Mouse (Mus musculus): ENCODE results near the gene Frmd8.
A peak's percentile ranks its signal among the peaks of the same experiment; 100 is the strongest.

Gene Frmd8

DNA sequence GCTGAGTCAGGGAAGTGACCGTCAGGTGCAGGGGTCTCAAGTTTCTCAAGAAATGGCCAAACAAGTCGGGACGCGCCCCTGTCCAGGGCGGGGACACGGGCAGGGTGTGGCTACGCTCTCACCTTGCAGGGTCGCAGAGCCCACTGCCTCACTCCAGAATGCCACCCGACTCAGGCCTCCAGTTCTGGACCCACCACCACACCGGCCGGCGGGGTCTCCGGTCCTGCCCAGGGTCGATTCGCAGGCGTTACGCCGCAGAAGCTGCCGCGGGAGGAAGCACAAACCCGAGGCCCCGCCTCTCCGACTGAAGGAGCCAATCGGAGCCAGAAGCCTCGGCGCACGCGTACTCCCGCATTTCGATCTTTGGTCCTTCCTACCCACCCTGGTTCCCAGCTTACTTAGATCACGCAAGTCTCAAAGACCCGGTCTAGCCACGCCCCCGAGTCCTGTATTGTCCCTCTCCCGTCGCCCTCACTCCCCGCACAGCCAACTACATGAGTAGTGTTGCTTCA lies at the start of gene Frmd8:
TSS of gene Frmd8 (minus strand) at position 306 of the 512 bp plus-strand sequence.
- peak; percentile 85 to 94 for DNase-seq (ENCODE audit: low spot score in 2 of 2)

DNA sequence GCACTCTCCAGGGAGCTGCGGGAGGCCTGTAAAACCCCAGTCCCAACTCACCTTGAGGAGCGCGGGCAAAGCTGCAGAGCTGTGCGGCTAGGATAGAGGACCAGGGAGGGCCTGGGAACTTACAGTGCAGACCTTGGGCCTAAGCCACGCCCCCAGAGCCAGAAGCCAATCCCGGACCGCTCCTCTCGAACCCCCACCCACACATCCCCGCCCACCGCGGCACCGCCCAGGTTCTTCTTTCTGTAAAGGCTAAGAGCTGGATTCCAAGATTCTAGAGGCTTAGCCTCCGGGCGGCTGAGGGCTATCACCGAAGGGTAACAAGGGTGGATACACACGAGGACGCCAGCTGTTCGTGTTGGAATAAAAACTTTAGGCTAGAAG lies 49.6 kb upstream of the Frmd8 start, which contains the start of gene Cdc42ep2:
TSS of gene Cdc42ep2 (minus strand) at position 104 of the 381 bp plus-strand sequence.
- DNase-seq (ENCODE audit: low spot score in 2 of 2): peak; percentile 66 to 91

DNA sequence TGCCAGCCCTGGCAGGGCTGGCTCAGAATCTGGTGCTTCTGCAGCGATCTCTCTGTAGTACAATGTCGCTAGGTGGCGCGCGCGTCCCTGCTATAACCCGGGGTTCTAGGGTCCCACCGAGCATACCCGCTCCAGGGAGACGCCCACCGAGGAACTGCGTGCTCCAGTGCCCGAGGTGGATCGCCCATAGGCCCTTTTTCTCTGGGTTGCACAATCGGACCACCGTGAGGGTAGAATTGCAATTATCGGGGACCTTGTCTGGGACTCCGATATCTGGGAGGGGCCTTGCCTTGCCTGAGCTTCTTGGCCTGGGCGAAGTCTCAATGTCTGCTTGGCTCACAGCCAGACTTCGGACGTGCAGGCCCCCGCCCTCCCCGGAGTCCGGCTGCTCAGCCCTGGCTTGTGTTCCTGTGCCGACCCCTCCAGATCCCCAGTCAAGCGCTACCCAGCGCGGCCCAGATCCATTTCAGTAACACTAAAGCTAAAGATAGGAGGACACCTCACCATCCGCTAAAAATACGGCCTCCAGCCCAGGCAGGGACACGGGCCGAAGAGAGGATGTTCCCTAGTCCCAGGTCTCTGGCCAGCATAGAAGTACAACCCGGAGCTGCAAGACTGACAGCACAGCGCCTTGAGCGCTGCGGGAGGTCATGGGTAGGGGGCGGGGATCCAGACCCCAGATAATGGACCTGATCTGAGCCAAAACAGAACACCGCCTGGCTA lies 49.1 kb upstream of the Frmd8 start:
- peak in 1 of 2 experiments; percentile 89 for DNase-seq (ENCODE audit: low spot score in 2 of 2)

DNA sequence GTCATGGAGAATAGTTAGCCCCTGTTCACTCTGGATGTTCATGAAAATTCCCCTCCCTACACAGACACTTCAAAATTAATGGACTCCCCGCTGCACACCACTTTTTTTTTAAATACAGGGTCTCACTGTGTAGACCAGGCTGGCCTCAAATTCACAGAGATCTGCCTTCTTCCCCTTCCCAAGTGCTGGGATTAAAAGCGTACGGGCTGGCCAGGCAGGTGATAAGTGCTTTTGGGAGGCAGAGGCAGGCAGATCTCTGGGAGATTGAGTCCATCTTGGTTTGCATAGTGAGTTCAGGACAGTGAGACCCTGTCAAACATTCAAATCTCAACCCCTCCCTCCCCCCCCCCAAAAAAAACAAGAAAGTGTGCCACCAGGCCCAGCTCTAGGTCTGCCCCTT lies 47.9 kb upstream of the Frmd8 start:
- no peak for DNase-seq (ENCODE audit: low spot score in 2 of 2)

DNA sequence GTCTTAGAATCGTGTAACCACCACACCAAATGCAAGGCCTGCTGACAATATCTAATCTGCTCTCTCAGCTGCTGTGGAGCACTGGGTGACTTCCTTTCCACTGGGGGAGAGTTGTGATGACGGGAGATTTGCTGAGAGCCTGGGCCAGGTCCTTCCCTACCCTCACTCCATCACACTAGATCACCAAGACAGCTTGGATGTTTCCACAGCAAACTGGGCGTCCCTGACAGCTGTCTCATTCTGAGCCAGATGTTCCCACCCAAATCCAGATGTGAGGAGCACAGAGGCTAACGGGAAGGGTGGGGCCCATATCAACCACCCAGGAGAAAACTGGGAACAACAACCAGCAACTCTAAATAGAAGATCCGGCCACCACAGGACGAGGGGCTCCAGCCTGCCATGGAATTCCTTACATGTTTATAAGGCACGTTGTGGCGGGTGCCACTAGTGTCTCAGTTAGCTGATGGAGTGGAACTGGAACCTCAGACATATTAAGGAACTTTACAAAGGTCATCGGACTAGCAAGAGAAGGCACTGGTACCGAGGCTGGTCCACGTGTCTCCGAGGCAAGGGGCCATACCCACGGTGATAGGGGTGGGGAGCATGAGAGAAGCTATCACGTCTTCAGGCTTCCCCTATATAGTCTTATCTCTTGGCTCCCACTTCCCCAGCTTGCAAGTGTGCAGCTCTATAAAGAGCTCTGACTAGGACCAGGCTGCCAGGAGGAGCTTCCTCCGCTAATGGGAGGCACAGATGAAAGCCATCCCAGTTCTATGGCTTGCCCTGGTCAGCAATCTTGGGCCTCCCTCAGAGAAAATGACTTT lies 47.3 kb upstream of the Frmd8 start:
- no peak for DNase-seq (ENCODE audit: low spot score in 2 of 2)

DNA sequence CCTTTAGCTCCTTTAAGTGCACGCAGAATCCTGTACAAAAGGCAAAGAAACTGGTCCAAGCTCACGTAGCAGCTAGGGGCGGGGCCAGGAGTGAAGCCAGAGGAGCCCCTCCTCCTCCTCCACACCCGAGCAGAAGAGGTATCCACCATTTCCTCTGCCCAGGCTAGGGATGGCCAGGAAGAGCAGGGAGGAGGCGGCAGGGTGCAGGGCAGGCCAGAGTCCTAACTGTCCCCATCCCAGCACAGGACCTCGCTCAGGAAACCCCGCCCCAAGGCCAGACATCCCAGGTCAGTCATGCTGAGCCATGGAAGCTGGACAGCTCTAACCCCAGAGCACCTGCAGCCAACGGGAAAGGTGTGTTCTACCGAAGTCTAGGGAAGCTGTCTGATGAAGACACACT lies 46.6 kb upstream of the Frmd8 start:
- DNase-seq (ENCODE audit: low spot score in 2 of 2): no peak

DNA sequence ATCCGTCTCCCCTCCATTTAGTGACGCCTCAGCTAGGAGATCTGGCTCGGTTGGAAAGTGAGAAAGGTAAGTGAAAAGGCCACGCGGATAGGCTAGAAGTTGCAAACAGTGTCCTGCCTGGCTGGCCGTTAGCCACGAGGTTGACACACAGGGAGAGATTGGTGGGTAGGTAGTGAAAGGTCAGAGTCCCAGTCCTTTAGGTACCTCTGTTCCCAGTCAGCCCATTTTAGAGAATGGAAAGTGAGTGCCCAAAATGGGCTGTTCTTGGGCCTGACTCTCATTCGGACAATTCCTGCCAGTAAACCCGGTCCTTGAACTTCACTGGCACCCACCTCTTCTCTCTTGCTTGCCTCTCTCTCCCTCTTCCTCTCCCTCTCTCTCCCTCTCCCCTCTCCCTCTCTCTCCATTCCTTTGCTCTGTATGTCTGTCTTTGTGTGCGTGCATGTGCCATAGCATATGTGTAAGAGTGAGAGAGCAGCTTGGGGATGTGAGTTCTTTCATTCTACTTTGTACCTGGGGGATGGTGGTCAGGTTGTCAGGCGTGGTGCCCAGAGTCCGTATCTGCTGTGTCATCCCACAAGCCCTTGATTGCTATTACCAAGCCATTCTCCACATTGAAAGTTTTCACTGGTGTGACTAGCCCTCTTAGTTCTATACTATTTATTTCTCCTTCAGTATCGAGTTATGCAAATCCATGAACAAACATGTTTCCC lies 38.1 kb upstream of the Frmd8 start, which contains the start of gene Dpf2:
TSS of gene Dpf2 (minus strand) at position 4 of the 713 bp plus-strand sequence.
- no peak for DNase-seq (ENCODE audit: low spot score in 2 of 2)

DNA sequence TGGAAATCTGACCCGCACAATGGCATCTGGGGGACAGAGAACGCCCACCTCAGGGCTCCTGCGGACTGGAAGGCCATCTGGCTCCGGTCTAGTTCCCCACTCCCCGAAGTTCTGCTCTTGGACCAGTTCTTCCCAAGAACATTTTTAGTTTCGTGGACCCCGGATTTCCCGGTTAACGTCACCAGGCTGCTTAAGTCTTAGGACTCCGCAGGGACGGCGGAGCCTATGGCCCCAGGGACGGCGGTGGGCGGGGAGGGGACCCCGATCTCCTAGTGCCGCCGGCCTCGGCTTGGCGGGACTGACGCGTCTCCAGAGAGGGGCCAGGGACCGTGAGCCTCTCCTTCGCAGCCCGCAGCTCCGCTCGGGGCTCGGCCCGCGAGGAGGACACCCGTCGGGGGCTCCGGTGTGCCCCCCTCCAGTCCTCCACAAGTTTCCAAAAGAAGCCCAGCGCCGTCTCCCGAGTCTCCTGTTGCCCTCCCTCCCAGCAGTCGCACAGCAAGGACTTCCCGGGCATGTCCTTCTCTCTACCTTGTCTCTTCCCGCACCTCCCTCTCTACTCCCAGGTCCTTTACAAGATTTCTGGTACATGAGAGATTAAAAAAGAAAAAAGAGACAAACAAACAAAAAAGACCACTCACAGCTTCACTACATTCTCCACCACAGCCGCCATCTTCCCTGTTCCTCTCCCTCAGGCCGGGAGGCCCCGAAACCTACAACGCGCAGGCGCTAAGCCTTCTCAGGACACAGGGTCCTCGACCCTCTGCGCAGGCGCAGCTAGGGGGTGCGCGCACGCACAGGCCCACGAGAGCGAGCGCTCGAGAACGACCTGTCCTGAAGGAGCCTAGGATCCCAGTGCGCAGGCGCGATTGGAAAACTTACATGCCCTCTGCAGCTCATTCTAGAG lies 37.3 kb upstream of the Frmd8 start:
- DNase-seq (ENCODE audit: low spot score in 2 of 2): peak; percentile 96 to 99

DNA sequence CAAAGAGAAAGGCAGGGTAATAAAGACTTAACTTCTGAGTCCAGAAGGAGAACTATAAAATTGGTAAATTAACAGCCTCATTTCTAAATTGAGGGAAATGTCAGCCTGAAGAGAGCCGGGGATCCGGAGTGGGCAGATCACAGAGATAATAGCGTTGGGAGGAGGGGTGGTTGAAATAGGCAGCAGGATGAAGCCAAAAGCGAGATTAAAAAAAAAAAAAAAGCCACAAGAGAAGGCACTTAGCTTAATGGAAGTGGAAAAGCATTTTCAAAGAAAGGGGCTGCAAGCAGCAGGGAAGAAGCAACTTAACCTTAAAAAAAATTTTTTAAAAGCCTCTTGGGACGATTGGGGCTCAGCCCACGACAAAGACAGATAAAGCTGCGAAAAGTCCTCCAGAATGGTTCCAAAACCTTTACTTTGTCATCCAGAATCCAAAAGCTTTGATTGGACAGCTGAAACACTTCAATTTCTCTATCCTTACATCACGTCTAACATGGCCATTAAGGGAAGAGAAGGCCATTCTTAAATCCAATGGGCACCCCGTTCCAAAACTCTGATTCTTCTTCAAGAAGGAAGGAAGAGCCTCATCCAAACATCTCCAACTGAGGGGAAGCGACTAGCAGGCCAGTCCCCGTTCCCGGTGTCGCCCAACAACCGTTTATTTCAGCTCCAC lies 36.5 kb upstream of the Frmd8 start:
- DNase-seq (ENCODE audit: low spot score in 2 of 2): no peak

DNA sequence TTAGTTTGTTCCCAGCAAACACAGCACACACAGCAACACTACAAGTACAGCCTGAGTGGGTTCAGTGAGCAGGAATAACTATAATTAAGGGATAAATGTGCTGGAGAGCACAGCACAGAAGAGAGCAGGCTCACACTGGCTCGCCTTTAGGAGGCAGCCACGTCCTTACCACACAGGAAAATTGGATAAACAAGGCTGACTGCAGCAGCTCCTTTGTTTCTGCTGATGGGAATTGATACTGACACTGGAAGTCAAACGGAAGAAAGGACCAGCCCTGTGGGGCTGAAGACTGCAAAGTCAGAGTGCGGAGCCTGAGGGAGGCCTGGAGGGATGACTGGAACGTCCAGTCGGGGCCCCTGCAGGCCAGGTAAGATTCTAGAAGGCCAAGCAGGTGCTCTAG lies 35.1 kb upstream of the Frmd8 start:
- no peak for DNase-seq (ENCODE audit: low spot score in 2 of 2)

DNA sequence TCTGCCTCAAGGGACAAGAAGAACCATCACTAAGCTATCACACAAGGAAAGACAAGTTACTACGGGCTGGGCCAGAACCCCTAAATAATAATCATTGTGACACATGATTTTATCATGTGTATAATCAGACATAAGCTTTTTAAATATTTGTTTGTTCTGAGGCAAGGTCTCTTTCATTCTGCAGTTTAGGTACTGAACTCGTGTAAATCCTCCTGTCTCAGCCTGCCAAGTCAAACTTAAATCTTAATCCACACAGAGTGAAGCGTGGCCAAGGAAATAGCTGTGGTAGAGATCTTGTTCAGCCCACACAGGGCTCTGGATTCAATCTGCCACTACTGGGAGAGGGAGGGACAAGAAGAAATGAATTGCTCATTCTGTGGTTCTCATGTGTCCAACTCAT lies 32.2 kb upstream of the Frmd8 start:
- no peak for DNase-seq (ENCODE audit: low spot score in 2 of 2)

DNA sequence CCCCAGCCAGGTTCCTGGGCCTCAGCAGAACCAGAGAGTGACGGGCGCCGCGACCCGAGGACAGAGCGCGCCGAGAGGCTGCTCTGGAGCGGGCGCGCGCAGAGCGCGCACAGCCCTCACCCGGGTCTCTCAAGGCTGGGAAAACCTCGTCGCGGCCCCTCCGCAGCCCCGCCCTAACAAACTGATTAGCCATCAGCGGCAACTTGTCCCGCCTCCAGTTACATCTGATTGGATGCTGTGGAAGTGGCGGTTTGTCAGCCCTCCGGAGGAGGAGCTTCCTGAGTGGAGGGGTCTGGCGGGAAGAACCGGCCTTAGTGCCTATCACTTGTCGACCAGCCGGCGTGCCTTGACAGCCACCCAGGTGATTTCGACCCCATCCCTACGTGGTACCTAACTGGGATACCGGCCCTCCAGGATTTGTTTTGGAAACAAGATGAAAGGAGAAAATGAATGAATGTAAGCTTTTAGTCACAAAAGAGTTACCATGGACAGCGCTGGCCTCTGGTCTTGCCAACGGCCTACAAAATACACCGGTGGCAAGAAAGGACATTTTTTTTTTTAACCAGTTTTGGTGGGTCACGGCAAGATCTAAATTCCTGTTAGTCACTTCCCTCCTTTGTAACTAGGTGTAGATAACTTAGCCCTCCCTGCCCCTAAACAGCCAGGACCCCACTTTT lies 19.1 kb upstream of the Frmd8 start, which contains the start of gene Tigd3:
TSS of gene Tigd3 (minus strand) at position 148 of the 677 bp plus-strand sequence.
- DNase-seq (ENCODE audit: low spot score in 2 of 2): peak; percentile 88 to 96

DNA sequence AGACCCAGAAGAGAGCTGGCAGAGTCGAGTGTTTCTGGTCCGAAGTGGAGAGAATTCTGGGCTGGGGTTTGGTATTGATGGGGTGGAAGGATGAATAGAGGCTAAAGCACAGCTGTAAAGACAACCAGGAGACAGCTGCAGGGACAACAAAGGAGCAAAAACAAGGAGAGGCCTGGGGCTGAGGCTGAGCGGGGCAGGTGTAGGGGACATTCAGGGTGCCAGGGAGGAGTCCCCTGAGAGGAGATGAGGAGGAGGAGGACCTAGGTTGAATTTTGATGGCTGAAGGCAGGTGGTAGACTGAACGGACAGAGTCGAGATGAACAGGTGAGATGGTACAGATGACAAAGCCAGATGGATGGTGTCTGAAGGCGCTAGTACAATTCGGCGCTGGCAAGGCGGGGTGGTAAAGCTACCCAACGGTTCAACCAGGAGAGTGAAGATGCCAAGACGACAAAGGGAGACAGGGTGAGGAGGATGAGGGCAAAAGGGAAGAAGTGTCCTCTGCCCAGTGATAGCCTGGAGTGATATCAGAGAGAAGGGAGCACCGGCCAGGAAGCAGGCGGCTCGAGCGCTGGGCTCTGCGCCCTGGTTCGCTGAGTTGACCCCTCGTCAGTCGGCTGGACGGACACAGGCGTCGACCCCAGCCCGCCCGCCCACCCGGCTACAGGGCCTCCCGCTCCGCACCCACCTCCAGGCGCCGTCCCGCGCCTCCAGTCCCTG lies 18.4 kb upstream of the Frmd8 start:
- DNase-seq (ENCODE audit: low spot score in 2 of 2): no peak

DNA sequence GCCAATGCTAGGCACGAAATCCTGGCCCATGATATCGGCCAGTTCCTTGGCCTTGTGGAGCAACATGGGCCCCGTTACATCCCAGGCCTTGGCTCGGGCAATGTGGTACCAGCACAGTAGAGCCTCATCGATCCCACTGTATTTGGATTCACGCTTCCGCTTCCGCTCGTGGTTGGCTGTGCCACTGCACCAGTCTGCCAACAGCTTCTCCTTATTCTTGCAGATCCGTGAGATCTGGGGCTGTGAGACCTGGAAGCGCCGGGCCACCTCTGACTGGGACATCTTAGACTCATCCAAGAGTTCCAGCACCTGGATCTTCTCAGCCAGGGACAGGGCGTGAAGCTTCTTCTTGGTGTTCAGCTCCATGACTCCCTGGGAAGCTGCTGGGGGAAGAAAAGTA lies 17.7 kb upstream of the Frmd8 start:
- no peak for DNase-seq (ENCODE audit: low spot score in 2 of 2)

DNA sequence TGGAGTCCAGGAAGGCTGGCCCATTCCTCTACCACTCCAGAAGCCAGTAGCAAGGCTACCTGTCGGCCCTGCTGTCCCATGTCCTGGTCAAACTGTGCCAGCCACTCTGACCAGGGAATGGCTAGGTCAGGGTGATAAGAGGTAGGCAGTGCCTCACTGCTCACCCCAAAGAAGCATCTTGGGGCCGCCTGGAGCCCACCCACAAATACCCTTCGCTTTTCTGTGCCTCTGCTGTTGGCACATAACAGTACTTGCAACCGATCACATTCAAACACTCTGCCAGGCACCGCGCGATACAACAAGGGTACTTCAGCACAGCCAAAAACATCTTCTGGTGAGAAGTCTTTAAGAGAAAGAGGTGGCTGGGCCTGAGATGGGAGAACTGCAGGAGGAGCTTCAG lies 17.2 kb upstream of the Frmd8 start:
- no peak for DNase-seq (ENCODE audit: low spot score in 2 of 2)

DNA sequence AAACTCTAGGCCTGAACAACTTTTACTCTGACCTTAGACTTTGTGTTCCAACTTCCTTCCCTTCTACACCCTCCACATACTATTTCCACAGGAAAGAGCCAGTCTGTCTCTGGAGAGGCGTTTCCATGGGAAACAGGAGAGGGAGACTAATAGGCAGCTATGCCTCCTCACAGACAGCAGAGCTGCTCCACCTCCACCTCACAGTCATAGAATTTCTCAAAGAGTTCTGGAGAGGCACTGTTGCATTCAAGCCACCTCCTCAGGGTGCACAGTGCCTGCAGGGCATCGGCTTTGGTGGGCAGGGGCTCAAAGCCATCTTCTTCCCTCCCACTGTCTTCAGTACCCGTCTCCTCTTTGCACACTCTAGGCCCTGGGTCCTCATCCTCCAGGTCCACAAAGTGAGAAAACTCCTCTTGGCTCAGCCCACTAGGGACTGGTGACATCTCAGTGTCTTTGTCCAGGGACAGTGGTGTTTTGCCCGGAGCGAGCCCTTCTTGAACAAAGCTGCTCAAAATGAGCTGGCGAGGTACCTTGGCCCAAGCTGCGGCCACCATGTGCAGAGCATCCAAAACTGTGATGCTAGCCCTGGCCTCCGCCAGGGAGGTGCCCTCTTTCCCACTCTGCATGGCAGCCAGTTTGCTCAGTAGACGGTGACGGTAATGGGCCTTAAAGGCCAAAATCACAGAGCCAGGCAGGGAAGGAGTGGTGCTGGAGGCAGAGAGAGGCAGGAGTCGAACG lies 16.6 kb upstream of the Frmd8 start:
- no peak for DNase-seq (ENCODE audit: low spot score in 2 of 2)

DNA sequence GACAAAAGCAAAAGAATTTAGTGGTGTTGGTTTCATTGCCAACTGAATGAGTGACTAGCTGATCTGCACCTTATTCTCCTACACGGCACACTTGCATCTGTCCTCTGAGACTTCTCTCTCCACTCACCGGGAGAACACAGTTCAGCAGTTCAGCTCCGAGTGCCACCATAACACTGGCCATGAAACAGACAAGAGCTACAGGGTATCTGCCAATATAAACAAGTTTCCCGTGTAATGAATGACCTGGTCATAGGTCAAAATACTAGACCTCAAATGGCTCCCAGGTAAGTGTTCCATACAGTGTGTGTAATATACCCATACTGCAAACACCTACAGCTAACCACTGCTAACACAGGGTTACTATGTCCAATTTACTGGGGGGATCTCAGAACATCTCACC lies 14.1 kb upstream of the Frmd8 start:
- no peak for DNase-seq (ENCODE audit: low spot score in 2 of 2)

DNA sequence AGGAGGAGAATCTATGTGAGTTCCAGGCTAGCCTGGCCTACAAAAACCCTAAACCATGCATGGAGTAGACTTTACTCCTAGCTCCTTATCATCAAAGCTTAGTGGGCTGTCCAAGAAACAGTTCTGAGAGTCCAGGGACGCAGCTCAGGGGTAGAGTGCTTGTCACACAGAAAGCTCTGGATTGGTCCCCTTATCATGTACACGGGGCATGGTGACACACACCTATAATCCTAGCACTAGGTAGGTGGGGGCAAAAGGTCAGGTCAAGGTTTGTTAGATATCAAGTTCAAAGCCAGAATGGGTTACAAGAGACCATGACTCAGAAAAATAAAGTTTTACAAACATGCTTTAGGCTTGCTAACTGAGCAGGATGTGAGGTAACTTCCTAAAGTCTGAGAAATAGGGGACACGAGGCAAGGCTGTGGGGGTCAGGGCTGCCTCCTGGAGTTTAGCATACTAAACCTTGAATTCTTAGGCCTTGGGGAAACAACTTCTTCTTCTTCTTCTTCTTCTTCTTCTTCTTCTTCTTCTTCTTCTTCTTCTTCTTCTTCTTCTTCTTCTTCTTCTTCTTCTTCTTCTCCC lies 12.3 kb upstream of the Frmd8 start:
- no peak for DNase-seq (ENCODE audit: low spot score in 2 of 2)

All from left cerebral cortex, adult 9 months (tissue).